Mouse (Mus musculus): ENCODE measurements at regions not wholly inside any gene's neighbourhood (a gene's known extent, or its start where the extent isn't known, plus 50 kb on each side); places are given as distances from the start of the nearest gene placed in this dataset.

- H3K79me2 ChIP-seq (ENCODE audit: control insufficient read depth, insufficient read depth, low read length, poor library complexity) = no peaks in the 10 kb centered on the region
- H3K27ac ChIP-seq (ENCODE audit: control insufficient read depth, low read depth, low read length) = no peak overlapping the region
- no peaks in the 10 kb centered on the region for H3K4me1 ChIP-seq (ENCODE audit: control insufficient read depth in 1 of 2, insufficient read depth in 2 of 2, low read length in 2 of 2)
- TF ChIP-seq USF1 (IDR thresholded peaks at IDR 0.05; ENCODE audit: low read depth, low read length) (no peak), MAX (IDR thresholded peaks at IDR 0.05; ENCODE audit: low read length) (no peak), MEF2A (IDR thresholded peaks at IDR 0.05; ENCODE audit: extremely low read depth, insufficient replicate concordance, low read depth, low read length, poor library complexity, severe bottlenecking) (no peak)
- H3K4me3 ChIP-seq (ENCODE audit: control insufficient read depth in 1 of 2, insufficient read depth in 1 of 2, low read depth in 2 of 2, low read length in 2 of 2) = no peak overlapping the region
- no peaks in the 10 kb centered on the region; a peak in 2 of 4 replicates for H3K27me3 ChIP-seq (ENCODE audit: control insufficient read depth in 1 of 2, insufficient read depth in 2 of 2, low read length in 2 of 2)
- no peaks in the 10 kb centered on the region for H3K36me3 ChIP-seq (ENCODE audit: control insufficient read depth in 1 of 2, insufficient read depth in 2 of 2, low read length in 2 of 2)
- H3K9ac ChIP-seq (ENCODE audit: control insufficient read depth, low read depth, low read length, poor library complexity, severe bottlenecking) = no peak overlapping the region
- no peaks in the 10 kb centered on the region for H3K9me3 ChIP-seq (replicated peaks; ENCODE audit: insufficient read depth, low read length)
- DNase-seq (ENCODE audit: low read depth, low spot score) = no peak
Observed at GRCm38 (mm10) chr5:43456018-43456417, 59.3 kb upstream of the C1qtnf7 start.

DNA sequence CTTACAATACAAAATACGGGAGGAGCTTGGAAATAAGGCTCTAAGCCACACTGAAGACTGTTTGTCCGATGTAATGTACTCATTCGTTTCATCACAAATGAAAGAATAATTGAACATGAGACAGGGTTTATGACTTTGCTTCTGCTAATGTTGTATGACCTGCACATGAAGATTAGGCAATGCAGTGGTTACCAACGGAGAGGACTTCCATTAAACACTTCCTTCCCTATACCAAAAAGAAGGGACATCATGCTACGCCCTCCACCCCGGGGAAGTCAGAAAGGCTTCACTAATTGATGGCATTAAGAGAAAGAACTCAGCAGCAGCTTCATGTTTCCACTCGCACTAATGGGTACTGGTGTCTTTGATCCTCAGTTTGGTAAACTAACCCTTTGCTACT lies 57.6 kb upstream of the C1qtnf7 start:
- Histone ChIP-seq H3K9me3 (replicated peaks; ENCODE audit: insufficient read depth, low read length) (no peaks in the 10 kb centered on the region), H3K9ac (ENCODE audit: control insufficient read depth, low read depth, low read length, poor library complexity, severe bottlenecking) (no peak overlapping the region), H3K4me1 (ENCODE audit: control insufficient read depth in 1 of 2, insufficient read depth in 2 of 2, low read length in 2 of 2) (no peaks in the 10 kb centered on the region), H3K27me3 (ENCODE audit: control insufficient read depth in 1 of 2, insufficient read depth in 2 of 2, low read length in 2 of 2) (no peaks in the 10 kb centered on the region; a peak in 2 of 4 replicates), H3K27ac (ENCODE audit: control insufficient read depth, low read depth, low read length) (no peak overlapping the region), H3K79me2 (ENCODE audit: control insufficient read depth, insufficient read depth, low read length, poor library complexity) (no peaks in the 10 kb centered on the region), H3K4me3 (ENCODE audit: control insufficient read depth in 1 of 2, insufficient read depth in 1 of 2, low read depth in 2 of 2, low read length in 2 of 2) (no peak overlapping the region), H3K36me3 (ENCODE audit: control insufficient read depth in 1 of 2, insufficient read depth in 2 of 2, low read length in 2 of 2) (no peaks in the 10 kb centered on the region)
- DNase-seq (ENCODE audit: low read depth, low spot score) = no peak
- no peak for TF ChIP-seq NRF1 (IDR thresholded peaks at IDR 0.05; ENCODE audit: insufficient read depth, low read depth, low read length, poor library complexity, severe bottlenecking)
- no peak for TF ChIP-seq MAZ (IDR thresholded peaks at IDR 0.05; ENCODE audit: low read depth, low read length)
- TF ChIP-seq JUND (IDR thresholded peaks at IDR 0.05; ENCODE audit: low read depth, low read length) = no peak
- no peak for TF ChIP-seq ELF1 (IDR thresholded peaks at IDR 0.05; ENCODE audit: low read depth, low read length)
- TF ChIP-seq UBTF (IDR thresholded peaks at IDR 0.05; ENCODE audit: borderline replicate concordance, insufficient read depth, low read depth, low read length) = no peak
- TF ChIP-seq CTCF (IDR thresholded peaks at IDR 0.05 in 2 of 3, conservative IDR thresholded peaks at IDR 0.05 in 1 of 3; ENCODE audit: control insufficient read depth in 1 of 3, insufficient read depth in 1 of 3, low read depth in 2 of 3, low read length in 3 of 3, poor library complexity in 1 of 3, severe bottlenecking in 1 of 3) = no peak
- TF ChIP-seq ZMIZ1 (IDR thresholded peaks at IDR 0.05; ENCODE audit: low read depth, low read length) = no peak
- no peak for TF ChIP-seq MAX (IDR thresholded peaks at IDR 0.05; ENCODE audit: low read length)
- TF ChIP-seq MYC (IDR thresholded peaks at IDR 0.05; ENCODE audit: low read depth, low read length) = no peak
- TF ChIP-seq NELFE (IDR thresholded peaks at IDR 0.05; ENCODE audit: low read depth, low read length) = no peak
- TF ChIP-seq POLR2AphosphoS5 (IDR thresholded peaks at IDR 0.05; ENCODE audit: borderline replicate concordance, low read depth, low read length) = no peak
- no peak for TF ChIP-seq CHD2 (IDR thresholded peaks at IDR 0.05; ENCODE audit: low read length)
- no peak for TF ChIP-seq BHLHE40 (IDR thresholded peaks at IDR 0.05; ENCODE audit: borderline replicate concordance, low read depth, low read length)
- TF ChIP-seq ETS1 (IDR thresholded peaks at IDR 0.05; ENCODE audit: low read depth, low read length) = no peak
- no peak for TF ChIP-seq E2F4 (IDR thresholded peaks at IDR 0.05; ENCODE audit: borderline replicate concordance, low read depth, low read length)
- TF ChIP-seq RCOR1 (IDR thresholded peaks at IDR 0.05; ENCODE audit: low read depth, low read length) = no peak

Measured in MEL (cell line).